Mouse (Mus musculus) bone marrow macrophage, adult 2 months (primary cell): ENCODE results near the gene Gm20695.

ENCODE experiments used
- CTCF ChIP-seq: IDR thresholded peaks from 2 replicates; pipeline ENCODE4 v1.5.1; 2012; ENCODE audit warnings: low read depth, mild to moderate bottlenecking, low read length, moderate library complexity
- POLR2A ChIP-seq: IDR thresholded peaks from 2 replicates; pipeline ENCODE4 v1.6.1; 2012; ENCODE audit warnings: mild to moderate bottlenecking, low read depth, low read length, borderline replicate concordance

GRCm38 (mm10) chr16:3907471-3907870 lies 23.0 kb downstream of the Gm20695 start:
- no peak for TF ChIP-seq CTCF
- no peak for TF ChIP-seq POLR2A
